ENCODE assay signal across 8 mouse cellular contexts in the genomic region with DNA sequence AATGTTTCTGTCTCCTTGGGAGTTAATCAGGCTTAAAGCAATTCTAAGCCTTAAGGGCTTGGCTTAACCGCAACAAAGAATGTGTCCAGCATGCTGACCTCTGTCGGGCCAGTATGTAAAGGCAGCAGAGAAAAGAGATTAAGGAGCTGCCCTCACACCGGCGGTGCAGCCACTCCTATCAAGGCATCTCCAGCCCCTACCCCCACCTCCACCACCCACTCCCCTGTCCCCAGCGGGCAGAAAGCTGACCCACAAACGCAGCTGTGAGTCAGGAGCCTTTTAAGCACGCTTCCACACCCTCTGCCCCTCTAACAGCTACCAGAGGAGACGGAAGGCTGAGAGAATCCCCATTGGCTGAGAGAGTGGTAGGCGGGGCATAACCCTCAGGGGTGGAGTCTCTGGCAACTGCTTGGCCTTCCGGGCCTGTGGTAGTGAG. TPM values are rescaled to one million over a fixed set of nuclear protein-coding genes. Genes with fewer than 3 reads are reported as not detected.
DNase-seq lines count a peak whose midpoint lies in the region; ATAC-seq lines count a peak whose summit lies in the region.

No protein-coding gene starts in this region.

- H3K36me3 ChIP-seq in forebrain, embryonic 12.5 days (replicated peaks): no peaks in the 10 kb centered on the region
- H3K36me3 ChIP-seq in hindbrain, embryonic 10.5 days: no peaks in the 10 kb centered on the region
- H3K36me3 ChIP-seq in limb, embryonic 13.5 days: no peaks in the 10 kb centered on the region
- no peaks in the 10 kb centered on the region for H3K36me3 ChIP-seq in midbrain, embryonic 14.5 days (ENCODE audit: control insufficient read depth, insufficient read depth, low read length)

- H3K27me3 ChIP-seq in forebrain, embryonic 12.5 days: peaks cover 34% of the 10 kb centered on the region
- H3K27me3 ChIP-seq in hindbrain, embryonic 10.5 days (ENCODE audit: insufficient read depth, poor library complexity, severe bottlenecking): peaks cover 30% of the 10 kb centered on the region
- no peaks in the 10 kb centered on the region for H3K27me3 ChIP-seq in limb, embryonic 13.5 days
- H3K27me3 ChIP-seq in midbrain, embryonic 14.5 days (ENCODE audit: control insufficient read depth, insufficient read depth, low read length): 0 out of 2 replicates have a peak, but pooled peaks cover 2% of the 10 kb centered on the region

- H3K9ac ChIP-seq in forebrain, embryonic 12.5 days: no peak overlapping the region
- H3K9ac ChIP-seq in limb, embryonic 13.5 days: peak overlapping the region; percentile 48
- H3K9ac ChIP-seq in midbrain, embryonic 14.5 days (replicated peaks; ENCODE audit: low read length): peak overlapping the region; percentile 46

- peak overlapping the region; percentile 40 for H3K4me2 ChIP-seq in forebrain, embryonic 12.5 days
- peak overlapping the region; percentile 59 for H3K4me2 ChIP-seq in limb, embryonic 13.5 days (replicated peaks)
- H3K4me2 ChIP-seq in midbrain, embryonic 14.5 days (ENCODE audit: low read length): peak overlapping the region; percentile 49

- peak; percentile 96 for ATAC-seq in forebrain, embryonic 12.5 days (ENCODE audit: low FRiP score)
- peak; percentile 95 for ATAC-seq in limb, embryonic 13.5 days (ENCODE audit: low FRiP score, low read depth)
- ATAC-seq in midbrain, embryonic 14.5 days (ENCODE audit: low FRiP score, low TSS enrichment): peak; percentile 91

- peak; percentile 13 to 28 for DNase-seq in spleen, adult 18-20 months
- no peak for DNase-seq in spleen, postnatal 14 days (ENCODE audit: low spot score in 2 of 2)
- peak; percentile 90 for DNase-seq in hindbrain, embryonic 10.5 days (ENCODE audit: low spot score)
- peak; percentile 81 for DNase-seq in midbrain, embryonic 14.5 days
- peak; percentile 4 to 16 for DNase-seq in thymus, postnatal 10 days (ENCODE audit: low spot score in 2 of 2)
- DNase-seq in right cerebral cortex, postnatal 14 days: no peak

- H3K4me1 ChIP-seq in forebrain, embryonic 12.5 days: peaks cover 6% of the 10 kb centered on the region
- peaks cover 21% of the 10 kb centered on the region for H3K4me1 ChIP-seq in hindbrain, embryonic 10.5 days (replicated peaks)
- peaks cover 7% of the 10 kb centered on the region; the same call in 1 of the 2 replicates for H3K4me1 ChIP-seq in limb, embryonic 13.5 days
- H3K4me1 ChIP-seq in midbrain, embryonic 14.5 days (ENCODE audit: control insufficient read depth, insufficient read depth, low read length): peaks cover 5% of the 10 kb centered on the region; the same call in 1 of the 2 replicates

- WGBS in forebrain, embryonic 12.5 days: 0% methylated on average over 10 of the region's 10 CpGs
- under 1% methylated on average over 10 of the region's 10 CpGs for WGBS in hindbrain, embryonic 10.5 days
- WGBS in limb, embryonic 13.5 days: 3% methylated on average over 10 of the region's 10 CpGs
- whole genome bisulfite sequencing in midbrain, embryonic 14.5 days: 2% methylated on average over 10 of the region's 10 CpGs

- H3K27ac ChIP-seq in forebrain, embryonic 12.5 days: peak overlapping the region; percentile 1; the same call in 1 of the 2 replicates
- H3K27ac ChIP-seq in hindbrain, embryonic 10.5 days: peak overlapping the region; percentile 83
- no peak overlapping the region for H3K27ac ChIP-seq in limb, embryonic 13.5 days
- no peak overlapping the region; the same call in 1 of the 2 replicates for H3K27ac ChIP-seq in midbrain, embryonic 14.5 days (replicated peaks; ENCODE audit: low read depth, low read length)

- H3K9me3 ChIP-seq in forebrain, embryonic 12.5 days: no peaks in the 10 kb centered on the region
- no peaks in the 10 kb centered on the region for H3K9me3 ChIP-seq in hindbrain, embryonic 10.5 days
- H3K9me3 ChIP-seq in limb, embryonic 13.5 days: no peaks in the 10 kb centered on the region
- H3K9me3 ChIP-seq in midbrain, embryonic 14.5 days (ENCODE audit: control insufficient read depth, low read length): no peaks in the 10 kb centered on the region

- peak overlapping the region; percentile 26 for H3K4me3 ChIP-seq in forebrain, embryonic 12.5 days (replicated peaks)
- peak overlapping the region; percentile 45 for H3K4me3 ChIP-seq in hindbrain, embryonic 10.5 days
- peak overlapping the region; percentile 38 for H3K4me3 ChIP-seq in limb, embryonic 13.5 days
- H3K4me3 ChIP-seq in midbrain, embryonic 14.5 days (replicated peaks; ENCODE audit: low read depth, low read length): peak overlapping the region; percentile 31

RNA-seq across cellular contexts. Expression of a gene that starts 18.1 kb away (rescaled TPM):
- 52.8 and 62.3 TPM in 2 replicates for polyA plus RNA-seq in forebrain, embryonic 12.5 days (2016; fragmentation: Nextera tagmentation; extraction: Ambion mirVana)
- 22.1 and 24.5 TPM in 2 replicates for polyA plus RNA-seq in hindbrain, embryonic 10.5 days (2016; fragmentation: Nextera tagmentation; extraction: Ambion mirVana)
- polyA plus RNA-seq in limb, embryonic 13.5 days (2015; fragmentation: Nextera tagmentation; extraction: Ambion mirVana): 44.4 and 49.9 TPM in 2 replicates
- polyA plus RNA-seq in midbrain, embryonic 14.5 days (2014; fragmentation: Nextera tagmentation; extraction: Ambion mirVana): 35.3 and 38.0 TPM in 2 replicates

Comparison
In these comparisons a context has a peak if more than half of its experiments do, and no peak if none do; other contexts are left out.
1. DNase-seq: peak in spleen, adult 18-20 months (2 of 2), hindbrain, embryonic 10.5 days (single experiment), midbrain, embryonic 14.5 days (single experiment) and thymus, postnatal 10 days (2 of 2); none in spleen, postnatal 14 days (0 of 2) and right cerebral cortex, postnatal 14 days (single experiment).
2. H3K27ac ChIP-seq: peak in forebrain, embryonic 12.5 days (single experiment) and hindbrain, embryonic 10.5 days (single experiment); none in limb, embryonic 13.5 days (single experiment) and midbrain, embryonic 14.5 days (single experiment).
3. Peak in every context shown above with its lines, with median percentiles within 50 percentile points of each other: ATAC-seq, H3K4me2 ChIP-seq and H3K4me3 ChIP-seq.